Mouse (Mus musculus): Measurements from ENCODE around the gene Smco1.
"Not testable (repeated sequence)": the region's sequence is repeated elsewhere in the genome, so short reads cannot be mapped to it uniquely, and the experiment has no call there.

The Smco1 gene

DNA sequence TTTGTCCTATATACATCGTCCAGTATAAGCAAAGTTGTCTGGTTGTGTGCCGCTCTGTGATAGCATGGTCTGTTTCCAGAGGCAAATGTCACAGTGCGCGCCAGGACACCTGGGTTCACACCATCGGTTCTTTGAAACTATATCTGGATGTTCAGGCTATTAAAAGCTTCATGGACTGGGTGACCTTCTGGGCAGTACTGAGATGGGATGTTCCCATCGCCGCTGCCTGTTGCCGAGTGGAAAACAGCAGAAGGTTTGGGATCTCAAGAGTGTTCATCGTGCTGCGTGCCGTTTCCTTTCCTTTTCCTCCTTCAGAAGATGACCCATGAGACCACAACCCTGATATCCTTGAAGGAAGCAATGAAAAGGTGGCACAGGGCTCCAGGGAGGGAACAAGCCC, at the start of gene Smco1:
Smco1 (plus strand) TSS at position 178 of the 400 bp plus-strand sequence.
- DNase-seq (ENCODE audit: extremely low spot score, low read depth, low spot score) = no peak

GRCm38 (mm10) chr16:32221803-32222202, 49.5 kb upstream of the Smco1 start:
- no peak for DNase-seq (ENCODE audit: extremely low spot score, low read depth, low spot score)

DNA sequence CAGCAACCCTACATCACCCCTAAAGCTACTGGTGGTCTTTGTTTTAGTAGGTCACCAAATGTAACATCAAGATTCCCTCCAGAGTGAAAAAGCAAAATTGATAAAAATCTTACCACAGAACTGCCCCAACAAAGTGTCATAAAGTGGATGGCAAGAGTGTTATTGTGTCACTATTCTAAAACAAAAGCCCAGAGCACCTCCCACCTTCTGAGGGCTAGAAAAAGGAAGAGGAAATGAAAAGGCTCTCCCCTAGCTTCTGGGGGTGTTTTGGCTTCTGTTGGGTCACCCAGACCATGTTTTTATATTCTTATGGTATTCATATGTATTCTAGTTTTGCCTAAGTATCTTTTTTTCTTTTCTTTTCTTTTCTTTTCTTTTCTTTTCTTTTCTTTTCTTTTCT, 48.9 kb upstream of the Smco1 start:
- DNase-seq (ENCODE audit: extremely low spot score, low read depth, low spot score) = no peak

- not testable (repeated sequence) for DNase-seq (ENCODE audit: extremely low spot score, low read depth, low spot score)
Observed at GRCm38 (mm10) chr16:32232050-32232449, 39.2 kb upstream of the Smco1 start.

DNA sequence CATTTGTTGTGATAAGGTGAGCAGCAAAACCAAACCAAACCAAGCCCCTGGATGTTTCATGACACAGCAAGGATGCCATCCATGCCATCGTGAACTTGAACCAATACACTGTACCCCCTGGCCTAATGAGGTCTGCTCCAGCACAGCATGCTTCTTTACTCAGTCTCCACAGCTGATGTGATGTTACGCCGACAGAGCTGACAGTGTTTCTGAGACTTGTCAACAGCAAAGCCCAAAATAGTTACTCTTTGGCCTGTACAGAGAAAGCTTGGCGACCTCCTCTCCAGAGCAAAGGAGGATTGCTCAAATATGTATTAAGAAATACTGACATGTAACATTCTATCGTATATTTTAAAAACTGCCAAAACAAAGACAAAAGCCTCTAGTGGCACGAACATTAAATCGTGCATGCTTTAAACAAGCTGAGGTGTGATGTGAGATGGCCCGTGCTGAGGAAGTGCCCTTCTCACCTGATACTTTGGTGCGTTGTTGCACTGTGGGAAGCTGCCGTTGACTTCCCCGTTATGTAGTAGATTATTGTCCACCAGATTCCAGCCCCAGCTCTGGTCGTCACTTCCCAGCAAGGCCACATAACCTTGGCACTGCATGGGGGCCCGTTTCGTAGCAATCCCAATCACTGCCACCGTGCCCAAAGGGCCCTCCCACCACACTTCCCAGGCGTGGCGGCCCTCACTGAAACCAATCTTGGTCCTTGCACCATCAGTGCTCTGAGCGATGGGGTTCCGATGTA, 33.2 kb upstream of the Smco1 start:
- DNase-seq (ENCODE audit: extremely low spot score, low read depth, low spot score) = no peak

- no peak for DNase-seq (ENCODE audit: extremely low spot score, low read depth, low spot score)
Observed at GRCm38 (mm10) chr16:32239428-32240312, 31.6 kb upstream of the Smco1 start.

GRCm38 (mm10) chr16:32243901-32244300, 27.4 kb upstream of the Smco1 start:
- DNase-seq (ENCODE audit: extremely low spot score, low read depth, low spot score) = no peak

DNA sequence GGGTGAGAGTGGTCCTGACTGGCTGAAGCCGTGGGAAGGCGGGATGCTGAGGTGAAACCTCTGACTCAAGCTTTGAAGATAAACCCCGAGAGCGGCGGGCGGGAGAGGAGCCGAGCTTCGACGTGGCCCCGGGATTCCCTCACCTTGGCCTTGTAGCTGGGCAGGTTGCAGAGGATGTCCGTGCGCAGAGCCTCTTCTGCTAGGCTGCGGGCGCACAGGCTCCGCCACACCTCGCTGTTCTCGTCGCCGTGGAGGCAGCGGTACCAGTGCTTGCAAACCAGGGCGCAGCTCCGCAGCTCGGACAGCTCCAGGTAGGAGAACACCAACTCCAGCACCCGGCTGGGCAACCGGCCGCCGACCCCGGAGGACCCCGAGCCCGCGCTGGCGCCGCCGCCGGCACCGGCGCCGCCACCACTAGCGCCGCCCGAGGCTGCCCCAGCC, 24.9 kb upstream of the Smco1 start:
- peak; percentile 10 for DNase-seq (ENCODE audit: extremely low spot score, low read depth, low spot score)

DNA sequence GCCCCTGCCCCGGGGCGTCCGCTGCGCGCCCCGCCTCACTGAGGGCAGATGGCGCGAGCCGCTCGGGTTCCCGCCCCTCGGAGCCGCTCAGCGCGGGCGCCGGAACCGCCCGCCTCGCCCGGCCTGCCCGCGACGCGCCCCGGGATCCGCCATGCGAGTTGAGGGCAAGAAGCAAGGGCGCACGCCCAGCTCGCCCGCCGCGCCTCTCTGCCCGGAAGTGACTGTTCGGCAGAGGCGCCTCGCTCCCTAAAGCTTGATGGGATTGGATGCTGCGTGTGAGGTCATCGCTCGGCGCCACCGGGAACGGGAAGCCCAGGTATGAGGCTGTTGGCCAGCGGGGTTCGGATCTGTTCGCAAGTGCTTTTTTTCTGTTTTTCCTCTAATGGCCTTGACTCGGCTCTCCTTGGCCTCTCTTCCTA, 24.3 kb upstream of the Smco1 start, which contains the start of the genes Fbxo45 and Wdr53:
Fbxo45 (minus strand) TSS at position 207 of the 419 bp plus-strand sequence.
Wdr53 (plus strand) TSS at position 276 of the 419 bp plus-strand sequence.
- peak; percentile 69 for DNase-seq (ENCODE audit: extremely low spot score, low read depth, low spot score)

DNA sequence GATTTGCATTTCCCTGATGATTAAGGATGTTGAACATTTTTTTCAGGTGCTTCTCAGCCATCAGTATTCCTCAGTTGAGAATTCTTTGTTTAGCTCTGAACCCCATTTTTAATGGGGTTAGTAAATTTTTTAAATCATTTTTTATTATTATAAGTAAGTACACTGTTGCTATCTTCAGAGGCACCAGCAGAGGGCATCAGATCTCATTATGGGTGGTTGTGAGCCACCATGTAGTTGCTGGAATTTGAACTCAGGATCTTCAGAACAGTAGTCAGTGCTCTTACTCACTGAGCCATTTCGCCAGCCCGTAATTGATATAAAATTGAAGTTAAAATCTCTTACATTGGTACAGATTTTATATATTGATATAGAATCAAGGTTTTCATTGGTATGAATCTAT, 7.0 kb upstream of the Smco1 start:
- not testable (repeated sequence) for DNase-seq (ENCODE audit: extremely low spot score, low read depth, low spot score)

DNA sequence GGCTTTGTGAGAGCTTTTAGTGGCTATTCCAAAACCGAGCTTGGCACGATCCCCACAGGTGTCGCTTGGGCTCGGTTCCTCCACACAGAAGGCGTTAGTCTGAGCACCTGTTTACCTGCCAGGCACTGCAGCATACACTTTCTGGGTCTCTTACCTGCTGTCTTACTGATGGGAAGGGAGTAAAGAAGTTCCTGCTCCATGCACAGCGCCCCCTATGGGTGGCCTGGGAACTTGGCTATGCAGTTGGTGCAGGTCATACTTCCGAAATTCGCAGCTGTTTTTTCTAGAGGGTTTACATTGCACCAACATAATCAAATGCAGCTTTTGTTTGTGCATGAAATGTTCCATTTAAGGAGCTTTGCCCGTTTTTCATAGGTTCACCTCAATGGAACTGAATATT, 2.1 kb downstream of the Smco1 start:
- no peak for DNase-seq (ENCODE audit: extremely low spot score, low read depth, low spot score)

GRCm38 (mm10) chr16:32275041-32275440, 3.8 kb downstream of the Smco1 start:
- DNase-seq (ENCODE audit: extremely low spot score, low read depth, low spot score) = no peak

- DNase-seq (ENCODE audit: extremely low spot score, low read depth, low spot score) = no peak
Observed at GRCm38 (mm10) chr16:32275830-32276229, 4.6 kb downstream of the Smco1 start.

DNA sequence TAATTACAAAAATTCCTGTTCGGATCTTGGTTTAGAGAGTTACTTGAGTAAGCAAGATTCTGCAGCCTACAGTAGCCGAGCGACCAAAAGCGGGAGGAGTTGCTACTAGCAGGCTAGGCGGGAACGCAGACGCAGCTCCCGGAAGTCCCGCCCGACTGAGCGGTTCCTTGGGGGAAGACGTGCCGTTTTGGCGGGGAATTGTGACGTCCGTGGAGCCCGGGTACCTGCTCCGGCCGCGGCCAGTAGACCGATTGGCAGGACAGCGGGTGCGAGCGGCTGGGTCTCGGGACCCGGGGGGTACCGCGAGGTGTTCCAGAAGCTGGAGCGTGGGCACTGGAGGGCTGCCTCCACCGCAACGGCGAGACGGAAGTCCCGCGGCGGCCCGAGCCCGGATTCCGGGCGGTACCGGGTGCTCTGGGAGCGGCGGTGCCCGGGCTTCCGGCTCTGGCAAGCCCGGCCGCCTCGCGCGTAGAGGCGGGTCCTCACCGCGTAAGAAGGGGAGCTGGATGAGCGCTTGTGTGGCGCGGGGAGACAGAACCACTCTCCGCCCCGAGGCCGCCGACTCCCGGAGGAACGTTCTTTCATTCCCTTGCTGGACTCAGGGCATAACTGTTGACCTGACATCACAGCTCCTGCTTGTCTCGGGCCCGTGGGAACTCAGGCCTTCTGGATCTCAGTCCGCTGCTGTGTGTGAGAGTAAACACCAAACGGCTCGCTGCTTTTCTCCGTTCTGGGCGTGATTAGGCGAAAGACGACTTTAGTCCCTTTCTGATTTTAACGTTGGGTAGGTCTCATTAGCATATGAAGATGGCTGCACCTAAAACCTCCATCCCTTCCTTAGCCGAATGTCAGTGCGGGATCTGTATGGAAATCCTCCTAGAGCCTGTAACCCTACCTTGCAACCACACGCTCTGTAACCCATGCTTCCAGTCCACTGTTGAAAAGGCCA, 6.3 kb downstream of the Smco1 start, which contains the start of gene Rnf168:
Rnf168 (plus strand) TSS at position 152 of the 949 bp plus-strand sequence.
- peak; percentile 64 for DNase-seq (ENCODE audit: extremely low spot score, low read depth, low spot score)

DNA sequence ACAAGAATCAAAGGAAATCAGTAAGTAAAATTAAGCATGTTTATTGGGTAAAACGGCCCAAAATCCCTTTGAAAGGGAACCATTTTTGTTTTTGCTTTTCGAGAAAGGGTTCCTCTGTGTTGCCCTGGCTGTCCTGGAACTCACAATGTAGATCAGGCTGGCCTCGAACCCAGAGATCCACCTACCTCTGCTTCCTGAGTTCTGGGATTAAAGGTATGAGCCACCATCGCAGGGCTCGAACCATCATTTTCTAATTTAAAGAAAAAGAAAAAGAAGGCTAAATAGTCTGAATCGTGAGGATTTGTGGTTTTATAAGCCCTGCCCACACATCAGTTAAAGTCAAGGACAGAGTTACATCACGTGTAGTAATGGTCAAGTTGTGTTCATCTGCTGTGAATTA, 7.1 kb downstream of the Smco1 start:
- no peak for DNase-seq (ENCODE audit: extremely low spot score, low read depth, low spot score)

DNA sequence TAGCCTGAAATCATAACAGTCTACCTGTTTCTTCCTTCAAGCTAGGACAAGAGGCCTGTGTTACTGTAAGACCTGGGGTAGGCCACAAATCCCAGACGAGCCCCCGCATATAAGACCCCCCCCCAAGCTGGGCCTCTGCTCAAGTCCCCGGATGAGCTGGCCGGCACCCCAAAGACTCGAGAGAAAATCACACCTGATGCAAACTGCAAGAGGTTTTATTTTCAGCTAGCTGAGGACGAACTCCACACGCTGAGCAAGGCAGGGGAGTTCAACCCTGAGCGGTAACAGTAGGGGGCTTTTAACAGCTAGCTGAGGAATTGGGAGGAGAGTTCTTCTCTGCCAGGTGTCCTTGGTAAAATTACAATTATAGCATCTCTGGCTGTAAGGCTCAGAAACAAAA, 8.9 kb downstream of the Smco1 start:
- no peak for DNase-seq (ENCODE audit: extremely low spot score, low read depth, low spot score)

DNA sequence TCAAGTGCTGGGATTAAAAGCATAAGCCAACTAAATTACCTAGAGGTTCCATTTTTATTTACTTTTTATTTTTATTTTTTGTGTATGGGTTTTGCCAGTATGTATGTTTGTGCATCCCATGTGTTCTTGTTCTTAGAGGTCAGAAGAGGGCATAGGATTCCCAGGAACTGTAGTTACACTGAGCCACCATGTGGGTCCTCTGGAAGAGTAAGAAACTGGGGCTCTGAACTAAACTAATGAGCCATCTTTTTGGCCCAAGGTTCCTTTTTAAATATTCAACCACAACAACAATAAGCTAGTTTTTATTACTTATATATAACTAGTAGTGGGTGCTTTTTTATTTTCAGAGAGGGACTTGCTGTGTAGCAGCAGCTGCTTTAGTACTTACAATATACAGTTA, 11.3 kb downstream of the Smco1 start:
- DNase-seq (ENCODE audit: extremely low spot score, low read depth, low spot score) = no peak

- DNase-seq (ENCODE audit: extremely low spot score, low read depth, low spot score) = no peak
Observed at GRCm38 (mm10) chr16:32291821-32292220, 20.6 kb downstream of the Smco1 start.

GRCm38 (mm10) chr16:32299617-32300016, 28.3 kb downstream of the Smco1 start:
- DNase-seq (ENCODE audit: extremely low spot score, low read depth, low spot score) = not testable (repeated sequence)

DNA sequence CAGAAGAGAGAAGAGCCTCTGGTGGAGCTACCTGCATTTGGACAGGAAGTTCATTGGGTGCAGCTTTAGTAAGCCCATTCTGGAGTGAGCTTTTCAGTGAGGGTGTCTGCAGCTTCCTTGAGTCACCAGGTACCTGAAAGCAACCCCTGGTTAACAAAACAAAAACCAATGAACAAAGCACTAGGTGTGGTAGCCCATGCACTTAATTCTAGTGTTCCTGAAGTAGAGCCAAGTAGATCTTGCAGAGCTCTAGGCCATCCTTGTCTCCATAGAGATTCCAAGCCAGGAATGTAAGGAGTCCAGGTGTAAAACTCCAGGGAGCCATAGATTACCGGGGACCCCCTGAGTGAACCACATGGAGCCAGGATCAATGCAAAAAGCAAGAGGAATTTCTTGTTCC, 31.8 kb downstream of the Smco1 start:
- no peak for DNase-seq (ENCODE audit: extremely low spot score, low read depth, low spot score)

DNA sequence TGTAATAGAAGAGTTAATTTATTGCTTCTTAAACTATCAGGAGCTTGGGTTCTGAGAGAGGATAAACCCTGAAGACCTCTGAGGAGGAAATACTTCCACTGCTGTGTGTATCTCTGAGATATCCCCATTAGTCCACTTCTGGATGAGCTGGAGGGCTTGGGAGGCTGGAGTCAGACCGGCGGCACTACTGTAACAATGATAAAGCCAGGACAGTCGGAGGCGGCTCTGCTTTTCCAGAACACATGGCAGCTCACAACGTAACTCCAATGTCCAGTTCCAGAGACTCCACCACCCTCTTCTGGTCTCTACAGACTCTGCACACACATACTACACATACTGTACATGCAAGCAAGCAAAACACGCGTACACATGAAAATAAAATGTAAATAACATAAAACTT, 32.6 kb downstream of the Smco1 start:
- no peak for DNase-seq (ENCODE audit: extremely low spot score, low read depth, low spot score)

All from hindlimb bud, embryonic 11.5 days (tissue).